Mouse (Mus musculus) embryonic facial prominence, embryonic 11.5 days (tissue): ENCODE data around the gene Prim2. TPM values are rescaled to one million over a fixed set of nuclear protein-coding genes. Genes with fewer than 3 reads are reported as not detected.

Experiments used
- ATAC-seq: fragments of 200-750 bp; cut with Nextera tagmentation; replicated peaks from 2 replicates; pipeline ENCODE4 v1.8.0; 2017; ENCODE audit warnings: low read depth; ENCODE audit not compliant: insufficient number of reproducible peaks, low FRiP score, low TSS enrichment
- DNase-seq: peaks from one replicate; pipeline ENCODE4 v3.0.0-alpha.2; 2015; ENCODE audit warnings: low spot score
- H3K27ac ChIP-seq: fragments of 300-500 bp; sonication (generic); replicated peaks from 2 replicates; pipeline ENCODE4 v1.5.1; 2014; ENCODE audit warnings: mild to moderate bottlenecking, low read depth, low read length, control low read depth
- H3K27me3 ChIP-seq: fragments of 300-500 bp; sonication (generic); 2 replicates; pipeline ENCODE4 v1.6.1; 2014; ENCODE audit warnings: mild to moderate bottlenecking, low read length, moderate library complexity, mixed read lengths; ENCODE audit not compliant: control insufficient read depth, insufficient read depth
- H3K36me3 ChIP-seq: fragments of 300-500 bp; sonication (generic); replicated peaks from 2 replicates; pipeline ENCODE4 v1.6.1; 2014; ENCODE audit warnings: low read depth, mild to moderate bottlenecking, low read length, moderate library complexity, mixed read lengths; ENCODE audit not compliant: control insufficient read depth, insufficient read depth
- H3K4me1 ChIP-seq: fragments of 300-500 bp; sonication (generic); 2 replicates; pipeline ENCODE4 v1.6.1; 2014; ENCODE audit warnings: low read length, mixed read lengths; ENCODE audit not compliant: control insufficient read depth, insufficient read depth
- H3K4me2 ChIP-seq: fragments of 300-500 bp; sonication (generic); 2 replicates; pipeline ENCODE4 v1.6.1; 2014; ENCODE audit warnings: low read depth, mild to moderate bottlenecking, control low read depth, low read length, moderate library complexity
- H3K4me3 ChIP-seq: fragments of 300-500 bp; sonication (generic); 2 replicates; pipeline ENCODE4 v1.5.1; 2014; ENCODE audit warnings: low read depth, low read length, control low read depth
- H3K9ac ChIP-seq: fragments of 300-500 bp; sonication (generic); replicated peaks from 2 replicates; pipeline ENCODE4 v1.6.1; 2014; ENCODE audit warnings: mild to moderate bottlenecking, control low read depth, low read length
- H3K9me3 ChIP-seq: fragments of 300-500 bp; sonication (generic); replicated peaks from 2 replicates; pipeline ENCODE4 v1.6.1; 2016; ENCODE audit warnings: mild to moderate bottlenecking, low read length, inconsistent platforms, mixed read lengths; ENCODE audit not compliant: control insufficient read depth
- WGBS: fragments of 180-500 bp; shearing (Covaris S2); extraction: QIAGEN DNeasy Blood & Tissue Kit; methylation state at CpG from one replicate; pipeline ENCODE4 v1.1.7; 2014; 5-methylcytosine and 5-hydroxymethylcytosine counted together
- polyA plus RNA-seq: library from polyadenylated mRNA; unstranded; fragments of >200 nt; fragmentation: Nextera tagmentation; extraction: Ambion mirVana; gene quantifications from 2 replicates; pipeline ENCODE4 v1.2.1, GENCODE M21; 2014

The Prim2 gene
- polyA plus RNA-seq, 1 experiment from 2014 or later: 56.3 TPM

- no peak overlapping the region for H3K4me3 ChIP-seq
- DNase-seq (no peak), ATAC-seq (no peak)
- H3K4me1 ChIP-seq: no peaks in the 10 kb centered on the region
- H3K27ac ChIP-seq: no peak overlapping the region
- H3K36me3 ChIP-seq: no peaks in the 10 kb centered on the region
- 45% methylated on average over 2 of the region's 2 CpGs for WGBS
- no peak overlapping the region for H3K9ac ChIP-seq
- no peaks in the 10 kb centered on the region for H3K27me3 ChIP-seq
- H3K4me2 ChIP-seq: no peak overlapping the region
- H3K9me3 ChIP-seq: no peaks in the 10 kb centered on the region
Measured at GRCm38 (mm10) chr1:33589531-33589930, 80.1 kb downstream of the Prim2 start.

- Histone ChIP-seq H3K4me1 (no peaks in the 10 kb centered on the region), H3K9me3 (no peaks in the 10 kb centered on the region), H3K27me3 (no peaks in the 10 kb centered on the region), H3K9ac (no peak overlapping the region), H3K27ac (no peak overlapping the region), H3K4me3 (no peak overlapping the region), H3K4me2 (no peak overlapping the region), H3K36me3 (no peaks in the 10 kb centered on the region)
- ATAC-seq (no peak), DNase-seq (no peak)
- WGBS: 71% methylated on average over 6 of the region's 6 CpGs
Measured at GRCm38 (mm10) chr1:33588557-33588956, 81.0 kb downstream of the Prim2 start.

GRCm38 (mm10) chr1:33584590-33584978, 85.0 kb downstream of the Prim2 start:
- Histone ChIP-seq H3K4me2 (no peak overlapping the region), H3K36me3 (no peaks in the 10 kb centered on the region), H3K27me3 (no peaks in the 10 kb centered on the region), H3K4me1 (no peaks in the 10 kb centered on the region), H3K9me3 (no peaks in the 10 kb centered on the region), H3K27ac (no peak overlapping the region), H3K9ac (no peak overlapping the region), H3K4me3 (no peak overlapping the region)
- DNase-seq: no peak
- ATAC-seq: no peak

- Histone ChIP-seq H3K27ac (no peak overlapping the region), H3K9me3 (no peaks in the 10 kb centered on the region), H3K4me1 (no peaks in the 10 kb centered on the region), H3K9ac (no peak overlapping the region), H3K4me2 (no peak overlapping the region), H3K4me3 (no peak overlapping the region), H3K27me3 (no peaks in the 10 kb centered on the region), H3K36me3 (no peaks in the 10 kb centered on the region)
- no peak for DNase-seq
- 85% methylated on average over 7 of the region's 7 CpGs for WGBS
- ATAC-seq: no peak
Measured at GRCm38 (mm10) chr1:33583817-33584589, 85.6 kb downstream of the Prim2 start.

- 78% methylated on average over 6 of the region's 6 CpGs for WGBS
- ATAC-seq: no peak
Measured at GRCm38 (mm10) chr1:33578593-33578992, 91.0 kb downstream of the Prim2 start.

GRCm38 (mm10) chr1:33574459-33574858, 95.1 kb downstream of the Prim2 start:
- Histone ChIP-seq H3K36me3 (no peaks in the 10 kb centered on the region), H3K27ac (no peak overlapping the region), H3K27me3 (no peaks in the 10 kb centered on the region), H3K9ac (no peak overlapping the region), H3K4me1 (no peaks in the 10 kb centered on the region), H3K4me3 (no peak overlapping the region), H3K9me3 (no peaks in the 10 kb centered on the region), H3K4me2 (no peak overlapping the region)
- ATAC-seq (no peak), DNase-seq (no peak)
- WGBS: 94% methylated on average over 6 of the region's 6 CpGs

More at GRCm38 (mm10) chr1:33578593-33578992, 91.0 kb downstream of the Prim2 start:
- H3K4me3 ChIP-seq: no peak overlapping the region
- H3K27me3 ChIP-seq: no peaks in the 10 kb centered on the region
- H3K4me2 ChIP-seq: no peak overlapping the region
- no peak overlapping the region for H3K27ac ChIP-seq
- no peak for DNase-seq
- no peaks in the 10 kb centered on the region for H3K4me1 ChIP-seq
- H3K9ac ChIP-seq: no peak overlapping the region
- H3K36me3 ChIP-seq: no peaks in the 10 kb centered on the region
- no peaks in the 10 kb centered on the region for H3K9me3 ChIP-seq

GRCm38 (mm10) chr1:33565764-33566401, 103.7 kb downstream of the Prim2 start:
- no peaks in the 10 kb centered on the region for H3K27me3 ChIP-seq
- no peak for ATAC-seq
- no peak overlapping the region for H3K4me3 ChIP-seq
- H3K4me1 ChIP-seq: no peaks in the 10 kb centered on the region
- H3K9ac ChIP-seq: no peak overlapping the region
- no peak for DNase-seq
- H3K9me3 ChIP-seq: no peaks in the 10 kb centered on the region
- no peak overlapping the region for H3K4me2 ChIP-seq
- WGBS: 58% methylated on average over 7 of the region's 7 CpGs
- H3K27ac ChIP-seq: no peak overlapping the region
- no peaks in the 10 kb centered on the region for H3K36me3 ChIP-seq

- Histone ChIP-seq H3K27me3 (no peaks in the 10 kb centered on the region), H3K36me3 (no peaks in the 10 kb centered on the region), H3K27ac (no peak overlapping the region), H3K4me1 (no peaks in the 10 kb centered on the region), H3K4me2 (no peak overlapping the region), H3K9ac (no peak overlapping the region), H3K4me3 (no peak overlapping the region), H3K9me3 (no peaks in the 10 kb centered on the region)
- ATAC-seq: no peak
- 80% methylated on average over 6 of the region's 6 CpGs for WGBS
- no peak for DNase-seq
Measured at GRCm38 (mm10) chr1:33564032-33564431, 105.6 kb downstream of the Prim2 start.
